Mouse (Mus musculus) bone marrow, adult 2 months (tissue): ENCODE data around the gene Lrpprc.

Experiments used
- CTCF ChIP-seq: fragments of 200-500 bp; IDR thresholded peaks from 2 replicates; pipeline ENCODE4 v1.5.1; 2011; ENCODE audit warnings: low read length, control low read depth; ENCODE audit not compliant: control insufficient read depth, insufficient read depth
- POLR2A ChIP-seq: fragments of 200-500 bp; IDR thresholded peaks from 2 replicates; pipeline ENCODE4 v1.6.1; 2011; ENCODE audit warnings: low read depth, mild to moderate bottlenecking, control low read depth, low read length, borderline replicate concordance; ENCODE audit not compliant: control insufficient read depth

DNA sequence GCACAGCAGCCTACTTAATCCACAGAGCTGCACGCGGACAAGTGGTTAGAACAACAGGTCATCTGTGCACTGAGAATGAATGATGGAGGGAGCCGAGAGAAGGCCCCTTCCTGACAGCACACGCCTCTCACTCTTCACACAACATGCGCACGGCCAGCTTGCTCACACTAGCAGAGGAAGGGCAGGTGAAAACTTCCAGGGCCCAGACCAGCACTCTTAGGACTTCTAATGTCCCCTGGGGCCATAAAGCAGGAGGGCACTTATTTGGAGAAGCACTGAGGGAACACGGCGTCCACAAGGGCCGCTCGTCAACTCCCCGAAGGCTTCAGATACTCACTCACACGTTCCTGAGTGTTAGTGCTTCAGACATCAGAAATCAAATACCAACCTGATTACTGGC is 59.2 kb downstream of the Lrpprc start:
- TF ChIP-seq POLR2A (no peak), CTCF (no peak)
